ENCODE assay signal across 8 mouse cellular contexts in genomic region chr2:94405397-94406082, GRCm38 (mm10). TPM values are rescaled to one million over a fixed set of nuclear protein-coding genes. Genes with fewer than 3 reads are reported as not detected.
DNase-seq lines count a peak whose midpoint lies in the region; ATAC-seq and TF ChIP-seq lines count a peak whose summit lies in the region.

No protein-coding gene starts in this region.

- no peaks in the 10 kb centered on the region for H3K27me3 ChIP-seq in heart, embryonic 16.5 days (ENCODE audit: control insufficient read depth, insufficient read depth, low read length)
- H3K27me3 ChIP-seq in liver, embryonic 12.5 days (replicated peaks), result no peaks in the 10 kb centered on the region
- no peaks in the 10 kb centered on the region for H3K27me3 ChIP-seq in myocyte (ENCODE audit: control insufficient read depth, insufficient read depth, insufficient read length)

- peaks cover 23% of the 10 kb centered on the region for H3K4me1 ChIP-seq in heart, embryonic 16.5 days (ENCODE audit: control insufficient read depth, insufficient read depth, low read length)
- peaks cover 38% of the 10 kb centered on the region for H3K4me1 ChIP-seq in liver, embryonic 12.5 days

- H3K36me3 ChIP-seq in heart, embryonic 16.5 days (ENCODE audit: control insufficient read depth, insufficient read depth), result peaks cover 3% of the 10 kb centered on the region; the same call in 1 of the 2 replicates
- H3K36me3 ChIP-seq in liver, embryonic 12.5 days, result peaks cover 3% of the 10 kb centered on the region
- H3K36me3 ChIP-seq in myocyte (ENCODE audit: control insufficient read depth, insufficient read depth), result no peaks in the 10 kb centered on the region

- no peak for TF ChIP-seq POLR2A in myocyte (IDR thresholded peaks at IDR 0.05; ENCODE audit: insufficient read length, low read depth)

- H3K79me2 ChIP-seq in myocyte (ENCODE audit: control insufficient read depth, insufficient read depth), result peaks cover 68% of the 10 kb centered on the region

- DNase-seq in adrenal gland, postnatal 14 days, result peak; percentile 18
- DNase-seq in adrenal gland, adult 8-10 months, result no peak
- peak; percentile 37 for DNase-seq in thymus, postnatal 0 days (ENCODE audit: low spot score)
- no peak for DNase-seq in thymus, postnatal 25 days
- no peak for DNase-seq in urinary bladder, adult 18-20 months (ENCODE audit: low spot score in 2 of 2)

- H3K9me3 ChIP-seq in heart, embryonic 16.5 days (replicated peaks; ENCODE audit: control insufficient read depth, low read length), result no peaks in the 10 kb centered on the region
- H3K9me3 ChIP-seq in liver, embryonic 12.5 days (replicated peaks), result no peaks in the 10 kb centered on the region

- peak overlapping the region; percentile 57 for H3ac ChIP-seq in myocyte (ENCODE audit: control insufficient read depth, insufficient read length)

- peak overlapping the region; percentile 84 for H3K27ac ChIP-seq in heart, embryonic 16.5 days (ENCODE audit: low read length)
- H3K27ac ChIP-seq in liver, embryonic 12.5 days, result peak overlapping the region; percentile 90

- 8% methylated on average over 21 of the region's 21 CpGs for WGBS in heart, embryonic 16.5 days
- 7% methylated on average over 21 of the region's 21 CpGs for WGBS in liver, embryonic 12.5 days (ENCODE audit: insufficient replicate concordance)

- peak overlapping the region; percentile 84 for H3K4me3 ChIP-seq in heart, embryonic 16.5 days (ENCODE audit: low read length)
- H3K4me3 ChIP-seq in liver, embryonic 12.5 days, result peak overlapping the region; percentile 95
- peak overlapping the region; percentile 84 for H3K4me3 ChIP-seq in myocyte

- no peak for ATAC-seq in heart, embryonic 16.5 days (replicated peaks; ENCODE audit: extremely low read depth, insufficient read depth, low FRiP score)
- no peak for ATAC-seq in liver, embryonic 12.5 days

- H3K4me2 ChIP-seq in heart, embryonic 16.5 days (ENCODE audit: low read depth, low read length), result peak overlapping the region; percentile 74
- H3K4me2 ChIP-seq in liver, embryonic 12.5 days, result peak overlapping the region; percentile 83
- H3K4me2 ChIP-seq in myocyte (ENCODE audit: low read depth), result peak overlapping the region; percentile 83

- peak overlapping the region; percentile 90 for H3K9ac ChIP-seq in heart, embryonic 16.5 days (ENCODE audit: low read length)
- peak overlapping the region; percentile 92 for H3K9ac ChIP-seq in liver, embryonic 12.5 days

TF ChIP-seq in myocyte, 11 proteins besides CTCF, POLR2A, EP300 and RAD21:
- no peak for TF ChIP-seq SRF (IDR thresholded peaks at IDR 0.05; ENCODE audit: control insufficient read depth, insufficient read length, low read depth)
- no peak for TF ChIP-seq MYOD1 (IDR thresholded peaks at IDR 0.05; ENCODE audit: control insufficient read depth in 1 of 3, insufficient read length in 2 of 3, low read depth in 2 of 3)
- no peak for TF ChIP-seq CEBPB (IDR thresholded peaks at IDR 0.05; ENCODE audit: insufficient read depth, poor library complexity, severe bottlenecking)
- TF ChIP-seq E2F4 (IDR thresholded peaks at IDR 0.05; ENCODE audit: insufficient read depth), result no peak
- TF ChIP-seq MAX (IDR thresholded peaks at IDR 0.05; ENCODE audit: low read depth), result no peak
- TF ChIP-seq REST (IDR thresholded peaks at IDR 0.05; ENCODE audit: insufficient read depth, insufficient read length), result no peak
- TF ChIP-seq TCF12 (IDR thresholded peaks at IDR 0.05; ENCODE audit: insufficient read depth, poor library complexity, severe bottlenecking), result no peak
- TF ChIP-seq MYOG (IDR thresholded peaks at IDR 0.05; ENCODE audit: control insufficient read depth in 1 of 3, insufficient read depth in 1 of 3, insufficient read length in 2 of 3, low read depth in 2 of 3), result no peak
- no peak for TF ChIP-seq TCF3 (IDR thresholded peaks at IDR 0.05; ENCODE audit: insufficient read length, low read depth)
- no peak for TF ChIP-seq POLR2AphosphoS2 (IDR thresholded peaks at IDR 0.05; ENCODE audit: insufficient read length, low read depth)
- no peak for TF ChIP-seq USF1 (IDR thresholded peaks at IDR 0.05; ENCODE audit: low read depth)

RNA-seq across cellular contexts. Expression of gene Ttc17, which starts 0.9 kb away (rescaled TPM):
- total RNA-seq in adrenal gland, postnatal 14 days (2021), result 32.2 and 33.2 TPM in 2 replicates
- 10 to 100 TPM; 38.5 to 48.4 (median 41.7) TPM for total RNA-seq in adrenal gland, adult 8-10 months (2022)
- 15.1 and 15.4 TPM in 2 replicates for polyA plus RNA-seq in thymus, postnatal 0 days (2015; fragmentation: Nextera tagmentation; extraction: Ambion mirVana)
- 16.9 and 17.5 TPM in 2 replicates for polyA plus RNA-seq in heart, embryonic 16.5 days (2015; fragmentation: Nextera tagmentation; extraction: Ambion mirVana)
- polyA plus RNA-seq in liver, embryonic 12.5 days (2016; fragmentation: Nextera tagmentation; extraction: Ambion mirVana), result 8.2 TPM in 2 replicates
- polyA plus RNA-seq in myocyte (2012; fragmentation: generic; extraction: Trizol), result 13.5 TPM

RNA-seq across cellular contexts. Expression of gene Api5, which starts 32.4 kb away (rescaled TPM):
- 74.6 and 75.3 TPM in 2 replicates for total RNA-seq in adrenal gland, postnatal 14 days (2021)
- 10 to 100 TPM; 73.1 to 86.2 (median 82.8) TPM for total RNA-seq in adrenal gland, adult 8-10 months (2022)
- polyA plus RNA-seq in thymus, postnatal 0 days (2015; fragmentation: Nextera tagmentation; extraction: Ambion mirVana), result 122 and 124 TPM in 2 replicates
- 84.0 and 90.2 TPM in 2 replicates for polyA plus RNA-seq in heart, embryonic 16.5 days (2015; fragmentation: Nextera tagmentation; extraction: Ambion mirVana)
- 131 and 133 TPM in 2 replicates for polyA plus RNA-seq in liver, embryonic 12.5 days (2016; fragmentation: Nextera tagmentation; extraction: Ambion mirVana)
- 24.9 TPM for polyA plus RNA-seq in myocyte (2012; fragmentation: generic; extraction: Trizol)

Comparison
In these comparisons a context has a peak if more than half of its experiments do, and no peak if none do; other contexts are left out.
1. DNase-seq: peak in adrenal gland, postnatal 14 days (single experiment) and thymus, postnatal 0 days (single experiment); none in adrenal gland, adult 8-10 months (single experiment), thymus, postnatal 25 days (single experiment) and urinary bladder, adult 18-20 months (0 of 2).
2. Peak in every context shown above with its lines, with median percentiles within 50 percentile points of each other: H3K4me2 ChIP-seq and H3K4me3 ChIP-seq.